Mouse (Mus musculus) MEL (cell line): ENCODE measurements around the gene Zfp422. TPM values are rescaled to one million over a fixed set of nuclear protein-coding genes. Genes with fewer than 3 reads are reported as not detected.

Experiments
- DNase-seq: peaks from one replicate; pipeline ENCODE4 v3.0.0; 2011; ENCODE audit warnings: low read depth, low spot score
- H3K27ac ChIP-seq: 2 replicates; pipeline ENCODE4 v1.5.1; 2012; ENCODE audit warnings: low read depth, mild to moderate bottlenecking, control low read depth, low read length, moderate library complexity; ENCODE audit not compliant: control insufficient read depth
- H3K27me3 ChIP-seq, 2 experiments: fragments of 150-350 bp in 1 of 2; sonication (generic) in 1 of 2; 2 replicates each; pipeline ENCODE4 v1.6.1; 2012; ENCODE audit warnings: low read length in 2 of 2, mild to moderate bottlenecking in 2 of 2, improper control_type of control experiment in 1 of 2, moderate library complexity in 1 of 2; ENCODE audit not compliant: insufficient read depth in 2 of 2, control insufficient read depth in 1 of 2
- H3K36me3 ChIP-seq, 2 experiments: 2 replicates each; pipeline ENCODE4 v1.6.1; 2012 to 2014; ENCODE audit warnings: low read length in 2 of 2, improper control_type of control experiment in 1 of 2, inconsistent platforms in 1 of 2, mild to moderate bottlenecking in 1 of 2; ENCODE audit not compliant: insufficient read depth in 2 of 2, control insufficient read depth in 1 of 2
- H3K4me1 ChIP-seq, 2 experiments: fragments of 150-350 bp in 1 of 2; sonication (generic) in 1 of 2; 2 replicates each; pipeline ENCODE4 v1.6.1; 2012; ENCODE audit warnings: low read length in 2 of 2, improper control_type of control experiment in 1 of 2, mild to moderate bottlenecking in 1 of 2; ENCODE audit not compliant: insufficient read depth in 2 of 2, control insufficient read depth in 1 of 2
- H3K4me3 ChIP-seq, 2 experiments: fragments of 150-350 bp in 1 of 2; sonication (generic) in 1 of 2; 2 replicates each; pipeline ENCODE4 v1.5.1; 2012; ENCODE audit warnings: low read depth in 2 of 2, low read length in 2 of 2, mild to moderate bottlenecking in 2 of 2, moderate library complexity in 2 of 2, control low read depth in 1 of 2, improper control_type of control experiment in 1 of 2; ENCODE audit not compliant: control insufficient read depth in 1 of 2, insufficient read depth in 1 of 2
- H3K79me2 ChIP-seq: 2 replicates; pipeline ENCODE4 v1.6.1; 2012; ENCODE audit warnings: mild to moderate bottlenecking, low read length, moderate library complexity; ENCODE audit not compliant: control insufficient read depth, poor library complexity, insufficient read depth
- H3K9ac ChIP-seq: 2 replicates; pipeline ENCODE4 v1.6.1; 2012; ENCODE audit warnings: low read depth, mild to moderate bottlenecking, control low read depth, low read length, moderate library complexity; ENCODE audit not compliant: control insufficient read depth, poor library complexity, severe bottlenecking
- H3K9me3 ChIP-seq: fragments of 150-350 bp; sonication (generic); replicated peaks from 2 replicates; pipeline ENCODE4 v1.6.1; 2012; ENCODE audit warnings: mild to moderate bottlenecking, low read length, improper control_type of control experiment, moderate library complexity; ENCODE audit not compliant: insufficient read depth
- E2F4 ChIP-seq: IDR thresholded peaks from 2 replicates; pipeline ENCODE4 v1.6.1; 2011; ENCODE audit warnings: low read depth, low read length, improper control_type of control experiment, borderline replicate concordance
- ETS1 ChIP-seq: IDR thresholded peaks from 2 replicates; pipeline ENCODE4 v1.6.1; 2012; ENCODE audit warnings: low read depth, mild to moderate bottlenecking, inconsistent platforms, low read length, improper control_type of control experiment, moderate library complexity
- GABPA ChIP-seq: IDR thresholded peaks from 2 replicates; pipeline ENCODE4 v1.6.1; 2012; ENCODE audit warnings: low read depth, mild to moderate bottlenecking, inconsistent platforms, low read length, improper control_type of control experiment, moderate library complexity
- GATA1 ChIP-seq: IDR thresholded peaks from 2 replicates; pipeline ENCODE4 v1.6.1; 2011; ENCODE audit warnings: low read depth, low read length, improper control_type of control experiment
- HCFC1 ChIP-seq: IDR thresholded peaks from 2 replicates; pipeline ENCODE4 v1.6.1; 2012; ENCODE audit warnings: low read depth, mild to moderate bottlenecking, inconsistent platforms, low read length, improper control_type of control experiment, moderate library complexity
- JUND ChIP-seq: IDR thresholded peaks from 2 replicates; pipeline ENCODE4 v1.6.1; 2011; ENCODE audit warnings: low read depth, mild to moderate bottlenecking, improper control_type of control experiment, low read length
- MAFK ChIP-seq: IDR thresholded peaks from 2 replicates; pipeline ENCODE4 v1.6.1; 2011; ENCODE audit warnings: low read depth, mild to moderate bottlenecking, low read length, improper control_type of control experiment, borderline replicate concordance
- MAX ChIP-seq: IDR thresholded peaks from 2 replicates; pipeline ENCODE4 v1.6.1; 2011; ENCODE audit warnings: low read length, improper control_type of control experiment
- MAZ ChIP-seq: IDR thresholded peaks from 2 replicates; pipeline ENCODE4 v1.6.1; 2012; ENCODE audit warnings: low read depth, mild to moderate bottlenecking, inconsistent platforms, low read length, improper control_type of control experiment
- MEF2A ChIP-seq: IDR thresholded peaks from 2 replicates; pipeline ENCODE4 v1.6.1; 2014; ENCODE audit warnings: low read depth, mild to moderate bottlenecking, inconsistent platforms, low read length, improper control_type of control experiment; ENCODE audit not compliant: poor library complexity, insufficient replicate concordance, severe bottlenecking; ENCODE audit errors: extremely low read depth
- MYB ChIP-seq: IDR thresholded peaks from 2 replicates; pipeline ENCODE4 v1.6.1; 2011; ENCODE audit warnings: mild to moderate bottlenecking, low read depth, low read length, improper control_type of control experiment
- NRF1 ChIP-seq: IDR thresholded peaks from 2 replicates; pipeline ENCODE4 v1.6.1; 2014; ENCODE audit warnings: low read depth, mild to moderate bottlenecking, inconsistent platforms, low read length, improper control_type of control experiment, moderate library complexity; ENCODE audit not compliant: poor library complexity, insufficient read depth, severe bottlenecking
- POLR2A ChIP-seq, 2 experiments: IDR thresholded peaks; 2 replicates each; pipeline ENCODE4 v1.6.1; 2011 to 2012; ENCODE audit warnings: low read length in 2 of 2, mild to moderate bottlenecking in 2 of 2, control low read depth in 1 of 2, improper control_type of control experiment in 1 of 2, low read depth in 1 of 2, moderate library complexity in 1 of 2; ENCODE audit not compliant: control insufficient read depth in 1 of 2, insufficient read depth in 1 of 2, poor library complexity in 1 of 2
- POLR2AphosphoS5 ChIP-seq: IDR thresholded peaks from 2 replicates; pipeline ENCODE4 v1.6.1; 2012; ENCODE audit warnings: low read depth, borderline replicate concordance, mild to moderate bottlenecking, inconsistent platforms, low read length, moderate library complexity, mixed read lengths
- RAD21 ChIP-seq: IDR thresholded peaks from 2 replicates; pipeline ENCODE4 v1.6.1; 2011; ENCODE audit warnings: mild to moderate bottlenecking, low read depth, low read length, improper control_type of control experiment
- RCOR1 ChIP-seq: IDR thresholded peaks from 2 replicates; pipeline ENCODE4 v1.6.1; 2012; ENCODE audit warnings: low read depth, mild to moderate bottlenecking, inconsistent platforms, low read length, improper control_type of control experiment
- SMC3 ChIP-seq: IDR thresholded peaks from 2 replicates; pipeline ENCODE4 v1.6.1; 2011; ENCODE audit warnings: low read depth, low read length, improper control_type of control experiment
- TBP ChIP-seq: IDR thresholded peaks from 2 replicates; pipeline ENCODE4 v1.8.0; 2011; ENCODE audit warnings: low read depth, low read length, improper control_type of control experiment
- TCF12 ChIP-seq: IDR thresholded peaks from 2 replicates; pipeline ENCODE4 v1.6.1; 2014; ENCODE audit warnings: low read depth, mild to moderate bottlenecking, inconsistent platforms, low read length, improper control_type of control experiment, moderate library complexity
- UBTF ChIP-seq: IDR thresholded peaks from 2 replicates; pipeline ENCODE4 v1.6.1; 2012; ENCODE audit warnings: low read depth, mild to moderate bottlenecking, inconsistent platforms, low read length, improper control_type of control experiment, moderate library complexity, borderline replicate concordance; ENCODE audit not compliant: insufficient read depth
- polyA plus RNA-seq, 2 experiments: library from polyadenylated mRNA; stranded (reverse) in 1 of 2; unstranded in 1 of 2; fragments of >175 nt in 1 of 2; fragments of >200 nt in 1 of 2; gene quantifications; 2 replicates each; pipeline versions ENCODE4 v1.2.1 to v1.2.4; 2012; ENCODE audit warnings: low replicate concordance in 2 of 2, low read depth in 1 of 2; ENCODE audit not compliant: insufficient read length in 2 of 2, insufficient read depth in 1 of 2, missing spikeins in 1 of 2
- total RNA-seq: library from RNA; depleted of rRNA; stranded (reverse); fragments of 300-350 nt; gene quantifications from 2 replicates; pipeline ENCODE4 v1.2.3, GENCODE M21; 2012

Zfp422 gene
- total and polyA plus RNA-seq, 3 experiments = 0.32 TPM; not detected in 2

- Histone ChIP-seq H3K4me1 (no peaks in the 10 kb centered on the region), H3K27ac (no peak overlapping the region), H3K9me3 (no peaks in the 10 kb centered on the region), H3K27me3 (no peaks in the 10 kb centered on the region), H3K4me3 (no peak overlapping the region), H3K79me2 (no peaks in the 10 kb centered on the region), H3K36me3 (no peaks in the 10 kb centered on the region), H3K9ac (no peak overlapping the region)
- DNase-seq = no peak
- no peak for TF ChIP-seq MAX
- no peak for TF ChIP-seq SMC3
- TF ChIP-seq MEF2A = no peak
- no peak for TF ChIP-seq POLR2AphosphoS5
- no peak for TF ChIP-seq MAFK
- TF ChIP-seq HCFC1 = no peak
- no peak for TF ChIP-seq TBP
- no peak for TF ChIP-seq GABPA
- TF ChIP-seq E2F4 = no peak
- no peak for TF ChIP-seq GATA1
- no peak for TF ChIP-seq RCOR1
- TF ChIP-seq MAZ = no peak
- TF ChIP-seq ETS1 = no peak
- no peak for TF ChIP-seq UBTF
- TF ChIP-seq JUND = no peak
- no peak for TF ChIP-seq TCF12
- no peak for TF ChIP-seq MYB
- TF ChIP-seq NRF1 = no peak
- TF ChIP-seq RAD21 = no peak
- no peak for TF ChIP-seq POLR2A (IDR thresholded peaks at IDR 0.05; ENCODE audit: control insufficient read depth in 1 of 2, insufficient read depth in 1 of 2, low read depth in 1 of 2, low read length in 2 of 2, poor library complexity in 1 of 2)
These were observed 6.7 kb upstream of the Zfp422 start for GRCm38 (mm10) chr6:116635251-116636180.
